Mouse (Mus musculus): ENCODE results near the gene Sectm1a.

DNA sequence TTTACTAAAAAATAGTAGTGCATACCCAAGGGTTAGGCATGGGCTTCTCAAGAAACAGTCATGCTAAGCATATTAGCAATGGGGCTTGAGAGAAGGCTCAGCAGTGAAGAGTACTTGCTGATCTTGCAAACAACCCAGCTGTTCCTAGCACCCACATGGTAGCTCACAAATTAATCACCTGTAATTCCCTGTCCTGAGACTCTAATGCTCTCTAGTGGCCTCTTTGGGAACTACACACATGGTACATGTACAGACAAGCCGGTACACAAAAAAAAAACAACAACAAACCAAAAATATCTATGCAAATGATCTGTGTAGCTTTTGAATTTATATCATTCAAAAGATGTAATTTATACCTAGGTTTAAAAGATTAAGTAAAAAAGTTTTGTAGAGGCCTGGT is 45.4 kb upstream of the Sectm1a start:
- TF ChIP-seq CTCF (conservative IDR thresholded peaks at IDR 0.05; ENCODE audit: insufficient read depth, insufficient read length, low read depth, low read length) (no peak), POLR2A (IDR thresholded peaks at IDR 0.05; ENCODE audit: low read depth, low read length) (no peak)
